Mouse (Mus musculus) layer of hippocampus, adult 18-20 months (tissue): ENCODE results near the gene Ppargc1a. TPM values are rescaled to one million over a fixed set of nuclear protein-coding genes. Genes with fewer than 3 reads are reported as not detected.

Experiments
- DNase-seq, 2 experiments: peaks; one replicate each; pipeline ENCODE4 v3.0.0; 2022; ENCODE audit warnings: low spot score in 2 of 2
- total RNA-seq, 2 experiments: library from RNA; stranded (reverse); gene quantifications; 2 replicates each; pipeline ENCODE4 v1.2.3; 2021

The Ppargc1a gene
- total RNA-seq, 2 experiments from 2014 or later, result 42.4 to 46.8 TPM

- no peak for DNase-seq
These were observed 141.1 kb downstream of the Ppargc1a start for GRCm38 (mm10) chr5:51426406-51426805.

- DNase-seq, result no peak
These were observed 151.1 kb downstream of the Ppargc1a start for GRCm38 (mm10) chr5:51416377-51416776.

- no peak for DNase-seq
These were observed 152.1 kb downstream of the Ppargc1a start for GRCm38 (mm10) chr5:51415456-51415855.

GRCm38 (mm10) chr5:51412303-51413117, 155.0 kb downstream of the Ppargc1a start:
- no peak for DNase-seq

GRCm38 (mm10) chr5:51410006-51410405, 157.5 kb downstream of the Ppargc1a start:
- no peak for DNase-seq

GRCm38 (mm10) chr5:51406406-51406805, 161.1 kb downstream of the Ppargc1a start:
- no peak for DNase-seq
